Mouse (Mus musculus) c-Kit-positive CD71-positive TER-119-positive erythroid progenitor cells, embryonic 14.5 days (primary cell): ENCODE measurements around the gene Rgs9bp.
"Not testable (repeated sequence)": the region's sequence is repeated elsewhere in the genome, so short reads cannot be mapped to it uniquely, and the experiment has no call there.

Source experiments
- DNase-seq: peaks from one replicate; pipeline ENCODE4 v3.0.0-alpha.2; 2013; ENCODE audit warnings: low spot score

The Rgs9bp gene

DNA sequence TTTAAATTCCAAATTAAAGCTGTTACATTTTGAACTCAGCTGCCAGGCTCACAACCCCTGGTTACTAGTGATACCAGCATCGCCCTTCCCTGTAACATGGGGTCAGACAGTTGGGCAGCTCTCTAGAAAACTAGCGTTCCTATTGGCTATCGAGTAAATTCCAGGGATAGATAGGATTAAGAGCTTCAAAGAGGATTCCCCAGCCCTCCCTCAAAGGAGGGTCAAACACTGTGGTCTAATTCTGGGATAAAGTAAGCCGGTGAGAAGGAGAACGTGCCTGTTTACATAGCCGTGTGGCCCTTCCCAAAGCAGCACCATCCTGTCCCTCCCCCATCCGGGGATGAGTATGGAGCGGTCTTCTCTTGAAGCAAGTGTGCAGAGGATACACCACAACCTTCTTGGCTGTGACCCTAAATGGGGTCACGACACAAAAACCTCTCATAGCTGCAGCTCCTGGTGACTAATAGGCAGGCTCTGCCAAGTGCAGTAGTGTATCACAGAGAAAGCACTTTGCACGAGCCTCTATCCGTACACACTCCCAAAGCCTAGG is 1.8 kb downstream of the Rgs9bp start:
- DNase-seq: no peak

- DNase-seq: peak; percentile 49
Measured at GRCm38 (mm10) chr7:35582719-35583118, 2.7 kb downstream of the Rgs9bp start.

GRCm38 (mm10) chr7:35579849-35580248 is 5.5 kb downstream of the Rgs9bp start:
- DNase-seq: peak; percentile 54

DNA sequence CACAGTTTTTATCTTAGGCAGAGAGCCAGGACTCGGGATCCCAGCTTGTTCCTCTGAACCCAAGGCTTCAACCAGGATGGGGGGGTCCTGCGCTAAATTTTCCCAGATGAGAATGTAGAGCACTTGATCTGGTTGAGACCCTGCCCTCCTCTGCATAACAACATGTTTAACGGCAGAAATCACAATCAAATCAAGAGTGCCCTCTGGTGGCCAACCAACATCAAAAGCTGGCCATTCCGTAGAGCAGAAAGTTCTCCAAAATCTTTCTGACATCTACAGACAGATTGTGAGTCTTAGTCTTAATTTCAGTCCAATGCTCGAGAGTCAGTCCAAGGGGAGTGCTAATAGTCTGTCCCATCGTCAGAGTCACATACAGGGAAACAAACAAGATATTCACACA is 14.5 kb downstream of the Rgs9bp start:
- DNase-seq: not testable (repeated sequence)

DNA sequence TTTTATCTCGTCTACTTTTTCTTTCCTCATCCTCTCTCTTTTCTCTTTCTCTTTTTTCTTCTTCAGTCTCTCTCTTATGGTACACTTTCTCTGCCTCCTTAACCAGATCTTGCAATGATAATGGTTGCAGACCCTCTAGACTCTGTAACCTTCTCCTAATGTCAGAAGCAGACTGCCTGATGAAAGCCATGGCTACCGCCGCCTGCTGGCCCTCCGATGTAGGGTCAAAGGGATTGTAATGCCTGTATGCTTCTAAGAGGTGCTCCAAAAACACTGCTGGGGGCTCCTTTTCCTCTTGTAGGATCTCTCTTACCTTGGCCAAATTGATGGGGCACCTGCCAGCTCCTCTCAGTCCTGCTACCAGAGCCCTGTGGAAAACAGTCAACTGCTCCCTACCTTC is 15.7 kb downstream of the Rgs9bp start:
- not testable (repeated sequence) for DNase-seq

DNA sequence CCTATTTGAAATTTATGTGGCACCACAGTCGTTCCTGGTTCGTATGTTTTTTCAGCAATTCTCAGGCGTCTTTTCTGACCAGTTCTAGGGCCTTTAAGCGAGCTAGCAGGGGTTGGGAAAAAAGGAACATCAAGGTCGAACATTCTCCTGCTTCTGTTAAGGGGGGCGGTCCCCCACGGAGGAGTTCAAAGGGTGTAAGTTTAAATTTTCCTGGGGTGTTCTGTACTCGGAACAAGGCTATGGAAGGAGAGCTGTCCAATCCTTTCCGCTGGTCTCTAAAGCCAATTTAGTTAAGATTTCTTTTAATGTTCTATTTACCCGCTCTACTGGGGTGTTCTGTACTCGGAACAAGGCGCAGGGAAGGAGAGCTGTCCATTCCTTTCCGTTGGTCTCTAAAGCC is 19.4 kb downstream of the Rgs9bp start:
- DNase-seq: not testable (repeated sequence)

- DNase-seq: not testable (repeated sequence)
Measured at GRCm38 (mm10) chr7:35564872-35565271, 20.5 kb downstream of the Rgs9bp start.

DNA sequence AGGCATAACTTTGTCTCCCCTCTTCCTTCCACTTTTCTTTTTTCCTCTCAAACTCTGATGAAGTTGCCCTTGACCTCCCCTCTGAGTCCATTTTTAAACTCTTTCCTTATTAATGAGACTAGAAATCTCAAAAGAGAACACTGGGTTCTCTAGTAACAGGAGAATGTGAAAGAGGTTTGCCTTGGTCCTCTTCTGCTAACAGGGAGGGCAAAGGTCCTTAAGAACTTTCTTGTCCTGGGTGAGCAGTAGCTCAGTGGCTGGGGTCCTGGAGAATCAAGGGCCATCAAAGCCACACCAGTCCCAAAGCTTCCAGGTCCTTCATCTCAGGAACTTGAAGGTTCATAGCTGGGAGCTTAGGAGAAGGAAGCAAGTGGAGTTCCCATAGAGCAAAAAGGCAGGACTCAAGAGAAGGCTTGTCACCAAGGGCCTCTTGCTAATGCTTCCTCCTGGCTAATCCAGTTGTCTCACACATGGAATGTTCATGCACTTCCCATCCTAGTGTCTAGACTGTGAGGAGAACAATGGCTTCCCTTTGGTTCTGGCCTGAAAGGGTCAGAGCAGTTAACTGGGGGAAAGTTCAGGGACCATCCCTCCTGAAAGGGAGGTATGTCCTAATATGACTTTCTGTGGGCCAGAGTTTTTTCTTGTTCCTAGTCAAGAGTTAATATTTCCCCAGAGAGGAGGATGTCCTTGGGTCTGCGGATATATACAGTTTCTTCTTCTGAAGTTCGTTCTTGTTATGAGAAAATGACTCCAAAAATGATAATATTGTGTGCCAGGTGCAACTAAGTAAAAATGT is 21.1 kb downstream of the Rgs9bp start:
- DNase-seq: no peak

- no peak for DNase-seq
Measured at GRCm38 (mm10) chr7:35563071-35563470, 22.3 kb downstream of the Rgs9bp start.

DNA sequence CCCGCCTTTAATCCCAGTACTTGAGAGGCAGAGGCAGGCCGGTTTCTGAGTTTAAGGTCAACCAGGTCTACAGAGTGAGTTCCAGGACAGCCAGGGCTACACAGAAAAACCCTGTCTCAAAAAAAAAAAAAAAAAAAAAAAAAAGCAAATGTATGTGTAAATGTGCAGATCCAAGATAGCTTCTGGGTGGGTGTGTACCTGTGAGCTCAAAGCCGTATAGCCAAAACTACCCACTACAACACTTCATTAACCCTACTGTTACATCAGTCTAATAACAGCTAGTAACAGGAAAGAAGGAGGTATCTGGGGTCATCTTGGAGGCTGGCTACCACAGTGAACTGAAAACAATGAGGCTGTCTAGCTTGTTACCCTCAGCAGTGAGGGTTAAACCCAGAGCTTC is 25.5 kb downstream of the Rgs9bp start:
- peak; percentile 75 for DNase-seq

DNA sequence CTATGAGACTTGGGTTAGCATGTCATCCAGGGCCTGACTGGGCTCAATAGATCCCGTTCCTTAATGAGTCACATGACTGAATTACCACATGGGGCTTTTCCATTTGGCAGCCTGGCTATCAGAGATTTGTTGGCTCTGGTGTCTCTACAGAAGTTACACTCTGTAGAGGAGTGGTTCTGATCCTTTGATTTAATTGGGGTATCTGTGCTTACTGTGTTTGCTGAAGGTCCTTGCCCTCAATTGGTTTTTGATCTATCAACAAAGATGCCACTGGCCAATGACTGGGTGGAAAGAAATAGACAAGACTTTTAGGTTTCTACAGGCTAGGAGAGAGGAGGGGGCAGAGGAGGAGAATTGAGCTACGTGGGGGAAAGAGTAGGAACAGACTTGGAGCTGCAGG is 26.7 kb downstream of the Rgs9bp start:
- DNase-seq: no peak

DNA sequence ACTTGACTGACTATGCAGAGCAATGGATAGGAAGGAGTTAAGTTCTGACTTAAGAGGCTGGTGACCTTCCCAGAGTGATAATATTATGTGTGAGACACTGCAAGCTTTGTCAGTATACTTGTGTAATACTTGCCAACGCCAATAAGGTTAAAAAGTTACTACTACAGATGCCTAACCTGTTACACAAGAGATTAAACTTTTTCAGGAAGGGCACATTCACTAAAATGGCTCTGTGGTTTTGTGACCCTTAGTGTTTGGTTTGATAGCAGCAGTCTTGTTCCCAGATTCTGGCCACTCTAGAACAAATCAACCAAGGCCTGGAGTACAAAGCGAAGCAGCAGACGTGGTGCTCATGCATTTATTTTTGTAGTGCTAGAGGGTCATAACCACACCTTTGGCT is 27.8 kb downstream of the Rgs9bp start:
- peak; percentile 55 for DNase-seq

DNA sequence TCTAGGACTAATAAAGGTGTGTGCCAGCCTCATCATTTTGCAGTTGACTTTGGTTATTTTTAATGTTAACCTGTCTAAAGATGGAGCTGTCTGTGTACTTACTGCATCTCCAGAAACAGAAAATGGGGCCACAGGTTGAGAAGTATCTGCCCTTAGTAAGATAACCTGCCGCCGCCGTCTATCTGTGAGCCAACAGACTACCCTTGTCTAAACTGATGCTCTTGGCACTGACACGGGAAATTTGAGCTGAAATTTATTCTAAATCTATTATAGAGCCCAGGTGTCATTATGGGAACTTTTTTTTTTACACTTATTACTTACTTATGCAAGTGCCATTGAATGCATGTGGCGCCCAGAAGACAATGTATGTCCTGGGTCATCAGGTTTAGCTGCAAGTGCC is 28.5 kb downstream of the Rgs9bp start:
- DNase-seq: peak; percentile 84

DNA sequence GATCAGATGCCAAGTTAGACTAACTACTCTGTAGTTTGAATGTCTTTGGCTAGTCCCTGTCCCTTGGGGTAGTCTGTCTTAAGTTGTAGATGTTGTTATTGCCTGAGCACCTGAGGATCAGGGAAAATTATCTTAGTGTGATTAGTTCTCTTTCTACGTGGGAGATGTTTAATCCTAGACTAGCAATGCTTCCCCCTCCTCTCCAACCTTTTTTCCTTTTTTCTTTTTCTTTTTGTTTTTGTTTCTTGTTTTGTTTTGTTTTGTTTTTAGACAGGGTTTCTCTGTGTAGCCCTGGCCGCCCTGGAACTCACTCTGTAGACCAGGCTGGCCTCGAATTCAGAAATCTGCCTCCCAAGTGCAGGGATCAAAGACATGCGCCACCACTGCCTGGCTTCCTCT is 29.2 kb downstream of the Rgs9bp start, which contains the start of gene Nudt19:
Gene Nudt19, minus strand, starts transcription at position 100 of the 399 bp plus-strand sequence.
- DNase-seq: no peak

DNA sequence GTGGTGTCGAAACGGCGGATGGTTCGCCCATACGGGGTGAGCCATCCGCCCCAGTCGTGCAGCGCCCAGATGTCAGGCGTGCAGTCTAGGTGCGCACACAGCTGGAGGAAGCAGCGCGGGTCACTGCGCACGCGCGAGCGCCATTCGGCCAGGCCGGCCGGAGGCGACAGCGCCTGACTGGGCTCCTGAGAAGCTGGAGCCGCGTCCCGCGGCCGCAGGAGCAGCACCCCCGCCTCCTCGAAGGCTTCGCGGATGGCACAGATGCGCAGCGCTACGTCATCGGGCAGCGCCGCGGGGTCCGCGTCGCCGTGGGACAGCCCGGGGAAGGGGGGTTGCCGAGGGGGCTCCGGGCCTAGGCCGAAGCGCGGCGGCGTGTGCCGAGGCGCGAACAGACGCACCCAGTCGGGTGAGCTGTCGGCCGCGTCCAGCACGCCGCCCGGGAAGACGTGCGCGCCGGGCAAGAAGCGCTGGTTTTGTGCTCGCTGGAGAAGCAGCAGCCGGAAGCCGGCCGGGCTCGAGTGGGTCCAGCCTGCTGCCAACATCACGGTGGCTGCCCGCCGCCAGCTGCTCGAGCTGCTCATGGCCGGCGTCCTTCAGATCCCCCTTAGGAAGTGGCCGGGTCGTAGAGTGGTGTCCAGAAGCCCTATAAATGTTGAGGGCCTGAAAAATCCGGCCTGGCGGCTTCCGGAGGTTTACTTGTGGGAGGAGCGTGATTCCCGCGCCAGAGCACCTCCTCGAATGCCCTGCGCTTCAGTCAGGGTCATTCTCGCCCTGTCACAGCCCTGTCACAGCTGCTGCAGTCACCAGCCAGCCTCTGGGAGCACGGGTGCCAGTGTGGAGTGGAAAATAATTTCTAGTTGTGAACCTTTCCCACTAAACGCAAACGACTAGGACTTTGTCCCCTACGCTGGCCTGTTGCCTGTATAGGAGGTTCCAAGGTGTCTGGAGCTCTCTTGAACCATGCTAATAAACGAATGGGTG is 29.9 kb downstream of the Rgs9bp start:
- DNase-seq: peak; percentile 79

- peak; percentile 40 for DNase-seq
Measured at GRCm38 (mm10) chr7:35554605-35555175, 30.7 kb downstream of the Rgs9bp start.

DNA sequence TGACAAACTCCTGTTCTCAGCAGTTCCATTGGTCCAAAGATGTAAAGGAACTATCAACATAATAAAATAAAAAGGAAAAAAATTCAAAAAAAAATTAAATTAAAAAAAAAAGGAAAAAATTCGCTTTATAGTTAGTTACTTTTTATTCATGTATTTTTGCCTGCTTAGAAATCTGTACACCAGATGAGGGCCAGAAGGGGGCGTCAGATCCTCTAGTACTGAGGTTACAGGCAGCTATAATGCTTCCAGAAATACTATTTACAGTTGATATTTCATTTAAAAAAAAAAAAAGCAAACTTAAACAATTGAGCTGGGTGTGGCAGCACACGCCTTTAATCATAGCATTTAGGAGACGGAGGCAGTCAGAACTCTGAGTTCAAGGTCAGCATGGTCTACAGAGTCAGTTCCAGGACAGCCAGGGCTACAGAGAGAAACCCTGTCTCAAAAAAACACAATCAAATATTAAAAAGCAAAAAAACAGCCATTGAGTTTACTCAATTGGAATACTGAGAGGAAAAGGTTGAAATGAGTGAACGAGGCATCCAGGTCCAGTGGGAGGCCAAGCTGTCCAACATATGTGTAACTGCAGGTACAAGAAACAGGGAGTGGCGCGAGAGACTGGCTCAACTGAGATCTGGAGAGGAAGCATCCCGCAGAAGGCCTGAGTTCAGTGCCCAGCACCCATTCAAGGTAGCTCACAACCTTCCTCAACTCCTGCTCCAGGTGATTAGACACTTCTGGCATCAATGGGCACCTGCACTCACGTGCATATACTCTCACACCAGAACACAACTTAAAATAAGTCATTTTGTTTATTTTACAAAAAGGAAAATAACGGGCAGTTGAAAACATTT is 31.4 kb downstream of the Rgs9bp start:
- DNase-seq: peak; percentile 74

DNA sequence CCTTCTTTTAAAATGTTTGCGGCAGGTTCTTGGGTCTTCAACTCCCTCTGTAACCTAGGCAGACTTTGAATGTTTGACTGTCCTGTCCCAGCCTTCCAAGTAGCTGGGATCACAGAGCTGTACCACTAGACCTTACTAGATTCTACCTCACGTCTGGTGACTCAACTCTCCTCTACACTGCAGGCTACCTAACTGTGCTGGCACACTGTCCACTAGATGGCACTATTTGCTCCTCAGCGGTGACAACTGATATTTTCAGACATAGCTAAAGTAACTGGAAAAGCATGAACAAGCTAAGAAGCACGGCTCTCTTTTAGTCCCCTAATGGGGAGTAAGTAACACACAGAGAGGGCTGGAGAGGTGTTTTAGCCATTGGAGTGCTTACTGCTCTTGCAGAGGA is 39.5 kb downstream of the Rgs9bp start:
- peak; percentile 72 for DNase-seq

DNA sequence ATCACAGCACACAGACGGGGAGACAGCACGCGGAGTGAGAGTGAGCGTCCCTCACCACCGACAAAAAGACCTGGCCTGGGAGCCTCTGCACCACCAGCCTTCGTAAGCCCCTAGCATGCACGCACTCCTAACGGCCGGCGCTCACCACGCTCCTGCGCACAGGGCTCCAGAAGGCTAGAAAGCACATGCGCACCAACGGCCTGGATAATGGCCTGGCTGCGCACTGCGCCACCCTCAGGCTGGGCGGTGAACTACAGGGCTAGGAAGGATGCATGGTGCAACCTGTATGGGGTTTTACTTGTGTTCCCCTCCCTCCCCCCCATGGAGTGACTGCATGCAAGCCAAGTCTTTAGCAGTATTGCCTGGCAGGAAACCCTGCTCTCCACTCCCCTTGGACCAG is 47.8 kb downstream of the Rgs9bp start, which contains the start of gene Tdrd12:
Gene Tdrd12, minus strand, starts transcription at position 184 of the 400 bp plus-strand sequence.
- DNase-seq: no peak

DNA sequence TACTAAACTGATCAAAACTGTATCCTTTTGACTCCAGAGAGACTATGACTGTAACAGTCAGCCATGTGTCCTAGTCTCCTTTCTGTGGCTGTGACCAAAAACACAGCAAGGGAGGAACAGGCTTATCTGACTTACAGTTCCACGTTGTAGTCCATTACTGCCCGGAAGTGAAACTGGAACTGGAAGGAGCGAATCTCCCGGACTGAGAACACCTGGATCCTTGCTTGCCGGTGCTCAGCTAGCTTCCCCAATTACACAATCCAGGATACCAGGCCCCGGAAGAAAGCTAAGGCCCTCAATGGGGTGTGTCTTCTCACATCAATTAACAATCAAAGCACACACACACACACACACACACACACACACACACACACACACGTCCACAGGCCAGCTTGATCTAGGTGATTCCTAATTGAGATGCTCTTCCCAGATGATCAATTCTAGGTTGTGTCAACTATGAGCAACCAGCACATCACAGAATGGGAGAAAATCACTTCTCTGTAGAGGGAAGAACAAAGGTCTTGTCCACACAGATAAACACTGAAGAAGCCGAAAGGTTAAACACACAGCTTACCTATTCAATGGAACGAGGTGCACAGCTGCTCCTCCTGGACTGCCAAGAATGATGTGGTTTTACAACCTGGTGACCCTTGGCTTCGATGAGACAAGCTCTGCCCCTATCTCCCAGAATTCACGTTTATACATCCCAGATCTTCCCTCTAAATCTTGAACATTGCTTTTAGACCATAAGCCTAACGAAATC is 49.5 kb downstream of the Rgs9bp start:
- DNase-seq: no peak
